Mouse (Mus musculus): ENCODE measurements around the gene Slc25a10.
"Not testable (repeated sequence)": the region's sequence is repeated elsewhere in the genome, so short reads cannot be mapped to it uniquely, and the experiment has no call there.

The Slc25a10 gene

GRCm38 (mm10) chr11:120514262-120514661 lies 22.6 kb downstream of the Slc25a10 start:
- DNase-seq: not testable (repeated sequence)

- peak; percentile 95 to 96 for DNase-seq
Observed at GRCm38 (mm10) chr11:120515611-120516010, 24.0 kb downstream of the Slc25a10 start.

- no peak for DNase-seq
Observed at GRCm38 (mm10) chr11:120517147-120517546, 25.5 kb downstream of the Slc25a10 start.

- DNase-seq: no peak
Observed at GRCm38 (mm10) chr11:120518027-120518426, 26.4 kb downstream of the Slc25a10 start.

GRCm38 (mm10) chr11:120518558-120518957 lies 26.9 kb downstream of the Slc25a10 start:
- DNase-seq: no peak

GRCm38 (mm10) chr11:120519738-120520137 lies 28.1 kb downstream of the Slc25a10 start:
- DNase-seq: peak; percentile 35 to 42

GRCm38 (mm10) chr11:120520498-120520897 lies 28.9 kb downstream of the Slc25a10 start:
- peak in 1 of 2 experiments; percentile 35 for DNase-seq

GRCm38 (mm10) chr11:120520967-120521540 lies 29.4 kb downstream of the Slc25a10 start:
- peak; percentile 89 to 91 for DNase-seq

GRCm38 (mm10) chr11:120522581-120522980 lies 30.9 kb downstream of the Slc25a10 start:
- no peak for DNase-seq

GRCm38 (mm10) chr11:120525959-120526358 lies 34.3 kb downstream of the Slc25a10 start:
- DNase-seq: no peak

GRCm38 (mm10) chr11:120527690-120528354 lies 36.2 kb downstream of the Slc25a10 start:
- no peak for DNase-seq

GRCm38 (mm10) chr11:120528903-120529302 lies 37.3 kb downstream of the Slc25a10 start:
- DNase-seq: no peak

- DNase-seq: peak in 1 of 2 experiments; percentile 30
Observed at GRCm38 (mm10) chr11:120530085-120530964, 38.7 kb downstream of the Slc25a10 start, which contains the start of gene Gcgr. Gene Gcgr, plus strand, starts transcription at chr11:120530699.

GRCm38 (mm10) chr11:120531646-120532045 lies 40.0 kb downstream of the Slc25a10 start:
- no peak for DNase-seq

GRCm38 (mm10) chr11:120534093-120534492 lies 42.5 kb downstream of the Slc25a10 start:
- DNase-seq: no peak

- no peak for DNase-seq
Observed at GRCm38 (mm10) chr11:120535145-120535544, 43.5 kb downstream of the Slc25a10 start.

GRCm38 (mm10) chr11:120535804-120536203 lies 44.2 kb downstream of the Slc25a10 start:
- DNase-seq: no peak

- peak; percentile 86 to 90 for DNase-seq
Observed at GRCm38 (mm10) chr11:120538485-120538884, 46.8 kb downstream of the Slc25a10 start.

- no peak for DNase-seq
Observed at GRCm38 (mm10) chr11:120538955-120539284, 47.3 kb downstream of the Slc25a10 start.

GRCm38 (mm10) chr11:120539285-120540014 lies 47.8 kb downstream of the Slc25a10 start:
- peak in 1 of 2 experiments; percentile 35 for DNase-seq

GRCm38 (mm10) chr11:120541907-120542306 lies 50.3 kb downstream of the Slc25a10 start:
- DNase-seq: no peak

GRCm38 (mm10) chr11:120542376-120542775 lies 50.7 kb downstream of the Slc25a10 start:
- DNase-seq: no peak

GRCm38 (mm10) chr11:120545964-120546363 lies 54.3 kb downstream of the Slc25a10 start:
- DNase-seq: peak in 1 of 2 experiments; percentile 35

Data from cerebellum, postnatal 25 days (tissue).